Mouse (Mus musculus): Measurements from ENCODE around the gene Gja5.

GRCm38 (mm10) chr3:97062814-97063213 is 158.3 kb downstream of the Gja5 start:
- TF ChIP-seq CTCF (conservative IDR thresholded peaks at IDR 0.05; ENCODE audit: low read length) (no peak), NANOG (IDR thresholded peaks at IDR 0.05; ENCODE audit: borderline replicate concordance, low read length) (no peak)
